Mouse (Mus musculus) intestine, embryonic 16.5 days (tissue): ENCODE results near the gene Gm48552. TPM values are rescaled to one million over a fixed set of nuclear protein-coding genes. Genes with fewer than 3 reads are reported as not detected.

Experiments
- ATAC-seq: fragments of 200-750 bp; cut with Nextera tagmentation; 2 replicates; pipeline ENCODE4 v1.8.0; 2017; ENCODE audit warnings: moderate TSS enrichment, moderate library complexity
- H3K27ac ChIP-seq: fragments of 300-500 bp; sonication (generic); 2 replicates; pipeline ENCODE4 v1.5.1; 2014; ENCODE audit warnings: mild to moderate bottlenecking, low read length
- H3K27me3 ChIP-seq: fragments of 300-500 bp; sonication (generic); replicated peaks from 2 replicates; pipeline ENCODE4 v1.6.1; 2014; ENCODE audit warnings: low read length, control low read depth, mixed read lengths; ENCODE audit not compliant: control insufficient read depth, insufficient read depth
- H3K36me3 ChIP-seq: fragments of 300-500 bp; sonication (generic); 2 replicates; pipeline ENCODE4 v1.6.1; 2014; ENCODE audit warnings: low read length, control low read depth; ENCODE audit not compliant: control insufficient read depth, insufficient read depth
- H3K4me1 ChIP-seq: fragments of 300-500 bp; sonication (generic); 2 replicates; pipeline ENCODE4 v1.6.1; 2014; ENCODE audit warnings: low read length, control low read depth, mixed read lengths; ENCODE audit not compliant: control insufficient read depth, insufficient read depth
- H3K4me2 ChIP-seq: fragments of 300-500 bp; sonication (generic); 2 replicates; pipeline ENCODE4 v1.6.1; 2014; ENCODE audit warnings: low read depth, low read length, control low read depth
- H3K4me3 ChIP-seq: fragments of 300-500 bp; sonication (generic); 2 replicates; pipeline ENCODE4 v1.5.1; 2014; ENCODE audit warnings: mild to moderate bottlenecking, low read length
- H3K9ac ChIP-seq: fragments of 300-500 bp; sonication (generic); 2 replicates; pipeline ENCODE4 v1.6.1; 2014; ENCODE audit warnings: low read depth, low read length
- H3K9me3 ChIP-seq: fragments of 300-500 bp; sonication (generic); 2 replicates; pipeline ENCODE4 v1.6.1; 2016; ENCODE audit warnings: low read length, control low read depth; ENCODE audit not compliant: control insufficient read depth
- WGBS: fragments of 180-500 bp; shearing (Covaris S2); extraction: QIAGEN DNeasy Blood & Tissue Kit; methylation state at CpG from one replicate; pipeline ENCODE4 v1.1.7; 2014; 5-methylcytosine and 5-hydroxymethylcytosine counted together
- polyA plus RNA-seq: library from polyadenylated mRNA; unstranded; fragments of >200 nt; fragmentation: Nextera tagmentation; extraction: Ambion mirVana; gene quantifications from 2 replicates; pipeline ENCODE4 v1.2.1, GENCODE M21; 2015

Gene Gm48552
- polyA plus RNA-seq, 1 experiment from 2014 or later: 1.8 TPM

DNA sequence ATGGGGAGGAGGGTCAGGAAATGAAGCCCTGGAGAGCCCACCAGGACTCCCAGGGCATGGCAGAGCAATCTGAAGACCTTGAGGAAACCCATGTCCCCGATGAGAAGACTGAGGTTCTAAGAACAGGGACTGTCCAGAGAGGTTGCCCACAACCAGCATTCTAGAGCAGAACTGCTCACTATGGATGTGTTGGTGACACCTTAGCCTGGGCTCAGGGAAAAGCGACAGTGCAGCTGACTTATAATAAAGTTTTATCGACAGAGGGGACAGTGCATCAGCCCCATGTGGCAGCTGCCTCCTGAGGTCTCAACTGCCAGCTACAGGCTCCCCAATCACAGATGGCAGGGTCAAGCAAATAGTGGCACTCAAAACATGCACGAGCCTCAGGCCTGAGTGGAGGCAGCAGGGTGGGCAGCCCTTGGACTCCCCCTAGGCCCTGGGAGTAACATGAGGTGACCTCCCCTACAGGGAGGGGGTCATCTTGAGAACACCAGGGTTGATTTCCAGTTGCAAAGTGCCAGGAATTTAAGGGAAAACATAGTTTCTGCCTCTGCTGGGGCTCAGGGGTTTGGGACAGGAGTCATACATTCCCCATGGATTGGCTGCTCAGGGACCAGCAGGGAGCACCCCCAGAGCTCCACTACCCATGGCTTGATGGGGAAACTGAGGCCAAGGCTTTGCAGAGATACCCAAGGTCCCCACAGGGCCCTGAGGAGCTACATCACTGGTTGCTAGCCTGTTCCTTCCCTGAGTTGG lies 32.4 kb downstream of the Gm48552 start:
- Histone ChIP-seq H3K27me3 (0 out of 2 replicates have a peak, but pooled peaks cover 2% of the 10 kb centered on the region), H3K36me3 (no peaks in the 10 kb centered on the region), H3K9me3 (no peaks in the 10 kb centered on the region), H3K4me2 (no peak overlapping the region), H3K4me1 (peaks cover 53% of the 10 kb centered on the region), H3K9ac (no peak overlapping the region), H3K4me3 (no peak overlapping the region), H3K27ac (no peak overlapping the region)
- ATAC-seq: no peak
- 75% methylated on average over 4 of the region's 4 CpGs for whole genome bisulfite sequencing

DNA sequence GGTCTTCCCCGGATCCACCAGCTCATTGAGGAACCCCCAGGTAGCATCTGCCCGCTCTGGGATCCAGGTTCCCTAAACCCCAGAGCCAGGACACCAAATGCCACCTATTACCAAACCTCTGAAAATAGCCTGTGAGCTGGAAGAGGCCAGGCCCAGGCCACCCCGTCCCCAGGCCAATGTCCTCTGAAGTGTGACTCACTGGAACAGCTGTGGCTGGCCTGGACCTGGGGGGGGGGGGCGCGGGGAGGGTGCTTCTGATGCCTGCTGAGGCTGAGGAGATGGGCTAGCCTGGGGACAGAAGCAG lies 32.9 kb downstream of the Gm48552 start:
- Histone ChIP-seq H3K36me3 (no peaks in the 10 kb centered on the region), H3K9ac (no peak overlapping the region), H3K4me3 (no peak overlapping the region), H3K27ac (no peak overlapping the region), H3K4me1 (peaks cover 50% of the 10 kb centered on the region), H3K4me2 (no peak overlapping the region), H3K9me3 (no peaks in the 10 kb centered on the region), H3K27me3 (0 out of 2 replicates have a peak, but pooled peaks cover 2% of the 10 kb centered on the region)
- ATAC-seq: no peak
- 72% methylated on average over 5 of the region's 5 CpGs for WGBS

DNA sequence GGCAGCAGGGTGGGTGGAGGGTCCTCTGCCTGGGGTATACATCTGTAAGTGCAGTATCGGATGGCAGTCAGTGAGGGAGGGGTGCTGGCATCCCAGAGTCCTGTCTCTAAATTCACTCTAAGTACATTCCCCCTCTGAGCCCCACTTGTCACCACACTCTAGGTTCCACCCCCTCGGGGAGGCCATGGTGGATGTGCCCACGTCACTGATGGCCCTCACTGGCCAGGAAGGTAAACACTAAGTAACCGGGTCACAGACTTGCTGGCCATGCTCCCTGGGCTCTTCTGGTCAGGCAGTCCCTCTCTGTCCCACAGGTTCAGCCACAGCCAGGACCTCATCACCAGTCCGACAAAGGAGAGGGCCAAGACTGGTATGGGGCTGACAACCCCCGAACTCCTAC lies 33.4 kb downstream of the Gm48552 start:
- Histone ChIP-seq H3K9me3 (no peaks in the 10 kb centered on the region), H3K9ac (no peak overlapping the region), H3K4me3 (no peak overlapping the region), H3K27me3 (peaks cover 2% of the 10 kb centered on the region; the same call in 1 of the 2 replicates), H3K4me1 (peaks cover 50% of the 10 kb centered on the region), H3K36me3 (no peaks in the 10 kb centered on the region), H3K27ac (no peak overlapping the region), H3K4me2 (no peak overlapping the region)
- 76% methylated on average over 6 of the region's 6 CpGs for WGBS
- no peak for ATAC-seq

DNA sequence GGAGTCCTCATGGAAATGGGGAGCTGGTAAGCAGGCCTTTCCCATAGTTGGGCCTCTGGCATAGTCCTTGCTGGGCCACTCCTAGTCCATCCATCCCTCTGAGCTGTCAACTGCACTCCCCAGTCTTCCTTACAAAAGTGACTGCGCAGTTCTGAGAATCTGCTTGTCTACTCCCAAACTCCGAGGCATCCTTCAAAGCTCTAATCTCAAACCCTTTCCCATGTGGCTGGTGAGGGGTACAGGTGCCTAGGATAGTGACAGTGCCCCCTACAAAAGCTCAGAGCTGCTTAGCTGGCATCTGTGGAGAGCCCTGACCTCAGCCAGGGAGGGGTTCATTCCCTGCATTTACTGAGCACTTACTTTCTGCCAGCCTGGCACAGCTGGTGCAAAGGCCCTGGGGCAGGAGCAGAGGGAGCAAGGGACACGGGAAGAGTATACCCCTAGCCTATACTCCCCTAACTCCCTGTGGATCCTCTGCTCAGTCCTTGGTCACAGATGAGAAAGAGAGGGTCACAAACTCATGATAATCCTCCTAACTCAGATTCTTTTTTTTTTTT lies 33.9 kb downstream of the Gm48552 start:
- Histone ChIP-seq H3K4me1 (peaks cover 46% of the 10 kb centered on the region), H3K27ac (no peak overlapping the region), H3K36me3 (no peaks in the 10 kb centered on the region), H3K4me2 (no peak overlapping the region), H3K9ac (no peak overlapping the region), H3K27me3 (peaks cover 5% of the 10 kb centered on the region; the same call in 1 of the 2 replicates), H3K4me3 (no peak overlapping the region), H3K9me3 (no peaks in the 10 kb centered on the region)
- ATAC-seq: no peak
- 80% methylated on average over 3 of the region's 3 CpGs for WGBS

DNA sequence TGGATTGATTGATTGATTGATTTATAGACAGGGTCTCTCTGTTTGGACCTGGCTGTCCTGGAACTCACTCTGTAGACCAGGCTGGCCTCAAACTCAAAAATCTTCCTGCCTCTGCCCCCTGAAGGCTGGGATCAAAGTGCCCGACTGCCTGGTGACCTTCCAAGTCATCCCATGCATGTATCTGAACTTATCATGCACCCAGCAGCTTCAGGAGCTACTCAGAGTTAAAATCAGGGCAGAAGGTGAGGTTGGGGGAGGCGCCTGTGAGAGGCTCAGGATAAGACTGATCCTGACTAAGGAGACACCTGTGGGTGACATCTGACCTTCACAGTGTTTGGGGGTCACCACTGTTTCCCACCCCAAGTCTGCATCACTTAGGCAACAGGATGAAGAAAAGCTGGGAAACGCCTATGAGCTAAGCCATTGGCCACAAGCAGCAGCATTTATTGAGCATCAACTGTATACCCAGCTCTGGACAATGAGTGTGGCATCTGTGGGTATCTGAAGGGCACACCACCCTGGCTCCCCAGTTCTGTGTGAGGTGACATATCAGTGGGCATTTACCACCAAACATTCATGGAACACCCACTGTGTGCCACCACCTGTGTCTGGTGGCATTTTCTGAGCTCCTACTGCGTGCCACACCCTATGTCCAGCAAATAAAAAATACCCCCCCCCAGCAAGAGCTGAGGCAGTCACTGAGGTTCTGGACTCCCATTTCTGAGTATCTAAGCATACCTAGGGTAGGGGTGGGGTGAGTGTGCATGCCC lies 34.9 kb downstream of the Gm48552 start:
- Histone ChIP-seq H3K4me2 (peak overlapping the region; percentile 78), H3K27me3 (peaks cover 5% of the 10 kb centered on the region; the same call in 1 of the 2 replicates), H3K27ac (peak overlapping the region; percentile 77), H3K4me1 (peaks cover 43% of the 10 kb centered on the region), H3K9me3 (no peaks in the 10 kb centered on the region), H3K4me3 (peak overlapping the region; percentile 66), H3K9ac (peak overlapping the region; percentile 60; the same call in 1 of the 2 replicates), H3K36me3 (no peaks in the 10 kb centered on the region)
- no peak for ATAC-seq
- 58% methylated on average over 4 of the region's 4 CpGs for WGBS

DNA sequence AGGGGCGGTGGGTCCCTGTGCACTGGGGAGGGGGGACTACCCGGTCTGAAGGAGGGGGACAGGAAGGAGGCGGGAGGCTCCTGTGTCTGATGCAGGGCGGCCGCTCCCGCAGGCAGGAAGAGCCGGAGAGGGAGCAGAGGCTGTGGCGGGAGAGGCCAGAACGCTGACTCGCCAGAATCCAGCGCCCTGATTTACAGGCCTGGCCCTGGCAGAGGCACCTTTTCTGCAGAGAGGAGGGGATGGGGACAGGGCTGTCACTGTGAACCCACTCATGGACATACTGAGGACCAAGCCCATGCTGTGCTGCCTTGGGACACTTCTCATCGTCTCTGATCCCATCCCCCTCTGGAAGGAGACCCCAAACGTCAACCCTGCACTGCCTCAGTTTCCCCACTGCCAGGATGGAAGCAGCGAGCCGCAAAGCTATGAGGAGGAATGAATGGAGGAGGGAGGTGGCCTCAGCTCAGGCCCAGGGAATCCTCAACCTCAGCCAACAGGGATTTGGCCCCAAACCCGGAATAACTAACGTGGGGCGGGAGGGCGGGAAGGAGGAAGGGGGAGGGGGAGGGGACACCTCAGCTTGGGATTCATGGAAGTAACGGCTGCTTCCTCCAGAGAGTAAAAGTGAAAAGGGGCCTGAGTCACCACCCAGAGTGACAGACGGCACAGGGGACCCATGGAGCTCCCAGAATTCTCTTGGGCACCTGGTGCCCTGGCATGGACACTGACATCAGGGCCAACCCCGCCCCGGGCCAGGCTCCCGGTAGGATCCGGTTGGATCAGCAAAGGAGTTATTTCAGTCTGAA lies 35.6 kb downstream of the Gm48552 start:
- H3K27ac ChIP-seq: peak overlapping the region; percentile 77

DNA sequence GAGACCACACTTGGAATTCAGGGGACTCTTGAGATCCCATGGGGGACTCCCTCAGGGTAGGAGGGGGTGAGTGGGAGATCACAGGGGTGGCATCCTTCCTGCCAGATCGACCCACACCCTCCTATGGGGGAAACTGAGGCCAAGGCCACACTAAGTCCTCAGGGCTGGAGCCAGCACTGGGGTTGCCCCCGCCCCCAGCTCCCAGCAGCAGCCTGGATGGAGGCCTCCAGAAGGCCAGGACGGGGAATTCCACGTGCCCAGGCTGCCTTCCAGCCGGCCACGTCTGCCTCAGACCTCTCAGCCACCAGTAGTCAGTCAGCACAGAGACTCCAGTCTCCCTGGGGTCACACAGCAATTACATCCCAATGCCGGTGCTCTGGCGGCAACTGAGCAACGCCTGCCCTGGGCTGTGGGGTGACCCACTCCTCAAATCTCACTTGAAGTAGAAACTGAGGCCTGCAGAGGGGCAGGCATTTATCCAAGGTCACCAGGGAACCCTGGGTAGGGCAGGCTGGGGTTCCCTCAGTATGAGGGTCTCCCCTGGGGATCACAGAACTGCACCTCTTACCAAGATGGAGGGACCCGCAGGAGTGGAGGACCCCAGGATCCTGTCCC lies 36.5 kb downstream of the Gm48552 start:
- Histone ChIP-seq H3K4me2 (peak overlapping the region; percentile 78), H3K9ac (peak overlapping the region; percentile 81), H3K9me3 (no peaks in the 10 kb centered on the region), H3K4me1 (peaks cover 39% of the 10 kb centered on the region), H3K27ac (peak overlapping the region; percentile 77), H3K27me3 (peaks cover 5% of the 10 kb centered on the region; the same call in 1 of the 2 replicates), H3K36me3 (no peaks in the 10 kb centered on the region), H3K4me3 (peak overlapping the region; percentile 66)
- 43% methylated on average over 10 of the region's 10 CpGs for WGBS
- no peak for ATAC-seq

More for the DNA sequence above, 35.6 kb downstream of the Gm48552 start:
- Histone ChIP-seq H3K36me3 (no peaks in the 10 kb centered on the region), H3K9ac (peak overlapping the region; percentile 81), H3K4me1 (peaks cover 38% of the 10 kb centered on the region), H3K9me3 (no peaks in the 10 kb centered on the region), H3K27me3 (peaks cover 5% of the 10 kb centered on the region; the same call in 1 of the 2 replicates), H3K4me2 (peak overlapping the region; percentile 78), H3K4me3 (peak overlapping the region; percentile 66)
- WGBS: 7% methylated on average over 25 of the region's 25 CpGs
- ATAC-seq: peak; percentile 12; the same call in 1 of the 2 replicates

DNA sequence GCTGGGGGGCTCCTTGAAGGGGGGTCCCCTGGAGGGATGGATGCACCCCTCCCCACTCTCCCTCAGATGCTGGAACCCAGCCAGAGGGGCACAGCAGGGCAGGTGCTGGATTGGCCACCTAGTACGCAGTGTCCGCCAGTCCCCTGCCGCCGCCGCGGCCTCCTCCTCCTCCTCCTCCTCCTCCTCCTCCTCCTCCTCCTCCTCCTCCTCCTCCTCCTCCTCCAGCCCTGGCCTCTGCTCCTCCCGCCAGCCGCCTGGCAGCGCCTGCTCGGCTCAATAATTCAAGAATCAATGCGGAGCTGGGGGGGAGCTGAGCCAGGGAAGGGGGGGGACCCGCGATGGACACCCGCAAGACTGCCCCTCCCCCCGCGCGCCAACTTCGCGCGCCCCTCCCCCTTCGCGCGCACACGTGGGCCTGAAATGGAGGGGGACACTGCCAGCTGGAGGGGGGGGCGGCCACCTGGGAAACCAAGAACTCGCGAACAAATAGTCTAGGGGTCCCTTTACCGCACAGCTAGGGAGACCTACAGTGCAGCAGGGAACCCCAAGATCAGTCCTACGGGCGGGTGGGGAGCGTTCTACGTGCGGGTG lies 37.4 kb downstream of the Gm48552 start:
- H3K9me3 ChIP-seq: no peaks in the 10 kb centered on the region
- peaks cover 44% of the 10 kb centered on the region for H3K4me1 ChIP-seq
- peak overlapping the region; percentile 54 for H3K27ac ChIP-seq
- peaks cover 5% of the 10 kb centered on the region; the same call in 1 of the 2 replicates for H3K27me3 ChIP-seq
- no peak for ATAC-seq
- no peaks in the 10 kb centered on the region for H3K36me3 ChIP-seq
- peak overlapping the region; percentile 66 for H3K4me3 ChIP-seq
- peak overlapping the region; percentile 81 for H3K9ac ChIP-seq
- peak overlapping the region; percentile 78 for H3K4me2 ChIP-seq
- WGBS: 1% methylated on average over 21 of the region's 33 CpGs
